In genomic region chr3:60320213-60320936, GRCm38 (mm10) we compare ENCODE assay signal across 8 mouse cellular contexts.
A peak's percentile ranks its signal among the peaks of the same experiment; 100 is the strongest.
DNase-seq lines count a peak whose midpoint lies in the region; ATAC-seq and TF ChIP-seq lines count a peak whose summit lies in the region.
"Had no signal": no experiment of that assay in that cellular context is flagged by ENCODE, and none has a peak within 500 bp of the region (broad histone marks: within the 10 kb centered on the region; RNA-seq: fewer than 3 reads in every experiment).

No protein-coding gene starts in this region.

- no peak for TF ChIP-seq EP300 in CH12.LX (IDR thresholded peaks at IDR 0.05; ENCODE audit: low read length)
- TF ChIP-seq EP300 in lung, postnatal 0 days (IDR thresholded peaks at IDR 0.05): no peak

- WGBS in lung, postnatal 0 days: 59% methylated on average over 1 of the region's 1 CpGs

- H3K79me2 ChIP-seq in CH12.LX (replicated peaks; ENCODE audit: control insufficient read depth, extremely low read depth, insufficient read depth, poor library complexity, severe bottlenecking): no peaks in the 10 kb centered on the region

- H3K36me3 ChIP-seq in CH12.LX (replicated peaks in 1 of 2; ENCODE audit: control insufficient read depth in 1 of 2, insufficient read depth in 1 of 2, low read length in 1 of 2): no peaks in the 10 kb centered on the region
- no peaks in the 10 kb centered on the region for H3K36me3 ChIP-seq in lung, postnatal 0 days (ENCODE audit: insufficient read depth, low read length)
- H3K36me3 ChIP-seq: limb, embryonic 15.5 days had no signal

- TF ChIP-seq RAD21 in CH12.LX (IDR thresholded peaks at IDR 0.05; ENCODE audit: low read depth, low read length): peak; percentile 72

- H3K27me3 ChIP-seq in CH12.LX (replicated peaks): no peaks in the 10 kb centered on the region
- no peaks in the 10 kb centered on the region for H3K27me3 ChIP-seq in lung, postnatal 0 days (replicated peaks; ENCODE audit: insufficient read depth, low read length)
- H3K27me3 ChIP-seq: limb, embryonic 15.5 days had no signal

- no peak overlapping the region for H3K4me3 ChIP-seq in CH12.LX (replicated peaks in 1 of 3; ENCODE audit: low read depth in 2 of 3, low read length in 2 of 3, poor library complexity in 1 of 3)
- H3K4me3 ChIP-seq in lung, postnatal 0 days (ENCODE audit: low read depth, low read length): no peak overlapping the region
- H3K4me3 ChIP-seq: limb, embryonic 15.5 days had no signal

- dilution Hi-C loops in CH12.LX (cut with MboI; ENCODE audit: extremely low pct_ligation_motif_present, extremely low pct_unique_long_range_greater_than_20kb, low sequenced_read_pairs): no loop called here

- peak; percentile 32 for ATAC-seq in lung, postnatal 0 days

- no peak overlapping the region for H3K9ac ChIP-seq in CH12.LX (ENCODE audit: insufficient read depth, low read depth)
- no peak overlapping the region for H3K9ac ChIP-seq in lung, postnatal 0 days (replicated peaks; ENCODE audit: low read depth)
- H3K9ac ChIP-seq: limb, embryonic 15.5 days had no signal

- no peak overlapping the region for H3K27ac ChIP-seq in CH12.LX (ENCODE audit: insufficient read depth, low read depth)
- H3K27ac ChIP-seq in lung, postnatal 0 days (ENCODE audit: low read length): no peak overlapping the region
- H3K27ac ChIP-seq: limb, embryonic 15.5 days had no signal

- peak; percentile 6 to 77; a peak in 2 of 4 replicates for TF ChIP-seq CTCF in CH12.LX (conservative IDR thresholded peaks at IDR 0.05 in 1 of 2, IDR thresholded peaks at IDR 0.05 in 1 of 2; ENCODE audit: low read depth in 2 of 2, low read length in 2 of 2)
- TF ChIP-seq CTCF in lung, postnatal 0 days (IDR thresholded peaks at IDR 0.05): peak; percentile 42

- in situ Hi-C loops in CH12.LX (cut with MboI; ENCODE audit: low pct_ligation_motif_present, low pct_unique_long_range_greater_than_20kb, low sequenced_read_pairs): no loop called here

- no peak for TF ChIP-seq POLR2A in CH12.LX (IDR thresholded peaks at IDR 0.05; ENCODE audit: low read depth, low read length)

- DNase-seq in CH12.LX (ENCODE audit: extremely low read depth): peak; percentile 43
- peak; percentile 16 for DNase-seq in c-Kit-positive CD71-negative TER-119-negative erythroid progenitor cells, embryonic 14.5 days (ENCODE audit: low read depth)
- peak; percentile 22 for DNase-seq in lung, postnatal 0 days (ENCODE audit: low spot score)
- peak; percentile 30 to 63 for DNase-seq in spleen, postnatal 4 days (ENCODE audit: low spot score in 2 of 2)
- no peak for DNase-seq in urinary bladder, adult 18-20 months (ENCODE audit: low spot score in 2 of 2)
- DNase-seq in embryo, embryonic 9.5 days (ENCODE audit: extremely low spot score): no peak
- no peak for DNase-seq in kidney, adult 11 months

- no peaks in the 10 kb centered on the region for H3K9me3 ChIP-seq in CH12.LX (replicated peaks; ENCODE audit: low read length)
- H3K9me3 ChIP-seq in lung, postnatal 0 days (ENCODE audit: low read length): no peaks in the 10 kb centered on the region
- H3K9me3 ChIP-seq: limb, embryonic 15.5 days had no signal

- H3K4me2 ChIP-seq in CH12.LX (ENCODE audit: insufficient read depth, low read depth, poor library complexity, severe bottlenecking): no peak overlapping the region
- H3K4me2 ChIP-seq in lung, postnatal 0 days (replicated peaks; ENCODE audit: low read depth, low read length): no peak overlapping the region
- H3K4me2 ChIP-seq: limb, embryonic 15.5 days had no signal

- H3K4me1 ChIP-seq in CH12.LX (ENCODE audit: control insufficient read depth in 1 of 2, insufficient read depth in 2 of 2): peaks cover 3 to 10% of the 10 kb centered on the region in 2 experiments; a peak in 3 of 4 replicates
- no peaks in the 10 kb centered on the region for H3K4me1 ChIP-seq in lung, postnatal 0 days (ENCODE audit: insufficient read depth, low read depth, low read length)
- H3K4me1 ChIP-seq: limb, embryonic 15.5 days had no signal

TF ChIP-seq in CH12.LX, 34 proteins besides CTCF, POLR2A, EP300 and RAD21:
- no peak for TF ChIP-seq PAX5 (IDR thresholded peaks at IDR 0.05; ENCODE audit: low read length)
- TF ChIP-seq MXI1 (IDR thresholded peaks at IDR 0.05; ENCODE audit: low read depth, low read length): no peak
- no peak for TF ChIP-seq NELFE (IDR thresholded peaks at IDR 0.05; ENCODE audit: low read depth, low read length)
- TF ChIP-seq CHD2 (IDR thresholded peaks at IDR 0.05; ENCODE audit: low read length): no peak
- no peak for TF ChIP-seq ETS1 (conservative IDR thresholded peaks at IDR 0.05; ENCODE audit: low read depth, low read length)
- no peak for TF ChIP-seq RCOR1 (conservative IDR thresholded peaks at IDR 0.05; ENCODE audit: low read depth, low read length)
- no peak for TF ChIP-seq JUND (conservative IDR thresholded peaks at IDR 0.05; ENCODE audit: low read depth, low read length)
- TF ChIP-seq KAT2A (IDR thresholded peaks at IDR 0.05; ENCODE audit: insufficient replicate concordance, low read length): no peak
- TF ChIP-seq MAX (IDR thresholded peaks at IDR 0.05; ENCODE audit: low read length): no peak
- no peak for TF ChIP-seq POLR2AphosphoS2 (IDR thresholded peaks at IDR 0.05; ENCODE audit: low read depth, low read length)
- no peak for TF ChIP-seq NRF1 (IDR thresholded peaks at IDR 0.05; ENCODE audit: low read depth, low read length)
- no peak for TF ChIP-seq ZMIZ1 (IDR thresholded peaks at IDR 0.05; ENCODE audit: low read depth, low read length)
- no peak for TF ChIP-seq TCF12 (IDR thresholded peaks at IDR 0.05; ENCODE audit: low read depth, low read length)
- no peak for TF ChIP-seq USF2 (conservative IDR thresholded peaks at IDR 0.05; ENCODE audit: low read depth, low read length)
- TF ChIP-seq ELF1 (IDR thresholded peaks at IDR 0.05; ENCODE audit: low read depth, low read length): peak; percentile 56
- no peak for TF ChIP-seq E2F4 (IDR thresholded peaks at IDR 0.05; ENCODE audit: insufficient replicate concordance, low read depth, low read length)
- TF ChIP-seq ZC3H11A (IDR thresholded peaks at IDR 0.05; ENCODE audit: low read depth, low read length): 0 out of 2 replicates have a peak, but pooled peaks have one; percentile 18
- no peak; the same call in 1 of the 2 replicates for TF ChIP-seq MEF2A (IDR thresholded peaks at IDR 0.05; ENCODE audit: borderline replicate concordance, low read depth, low read length)
- 0 out of 2 replicates have a peak, but pooled peaks have one; percentile 22 for TF ChIP-seq IRF4 (IDR thresholded peaks at IDR 0.05; ENCODE audit: low read depth, low read length)
- TF ChIP-seq SIN3A (IDR thresholded peaks at IDR 0.05; ENCODE audit: low read length): no peak
- TF ChIP-seq JUN (IDR thresholded peaks at IDR 0.05; ENCODE audit: insufficient read depth, low read depth, low read length): no peak
- no peak for TF ChIP-seq MAZ (IDR thresholded peaks at IDR 0.05; ENCODE audit: low read depth, low read length)
- no peak for TF ChIP-seq ZNF384 (IDR thresholded peaks at IDR 0.05; ENCODE audit: low read depth, low read length)
- no peak for TF ChIP-seq CHD1 (IDR thresholded peaks at IDR 0.05; ENCODE audit: low read depth, low read length)
- TF ChIP-seq SMC3 (IDR thresholded peaks at IDR 0.05; ENCODE audit: low read depth, low read length): peak; percentile 90
- no peak for TF ChIP-seq MAFK (IDR thresholded peaks at IDR 0.05; ENCODE audit: insufficient replicate concordance, low read length)
- TF ChIP-seq GABPA (IDR thresholded peaks at IDR 0.05; ENCODE audit: insufficient replicate concordance, low read depth, low read length): no peak
- TF ChIP-seq HCFC1 (IDR thresholded peaks at IDR 0.05; ENCODE audit: low read depth, low read length): no peak; the same call in 1 of the 2 replicates

Comparison
In these comparisons a context has a peak if more than half of its experiments do, and no peak if none do; other contexts are left out.
1. DNase-seq: peak in CH12.LX (single experiment), c-Kit-positive CD71-negative TER-119-negative erythroid progenitor cells, embryonic 14.5 days (single experiment), lung, postnatal 0 days (single experiment) and spleen, postnatal 4 days (2 of 2); none in urinary bladder, adult 18-20 months (0 of 2), embryo, embryonic 9.5 days (single experiment) and kidney, adult 11 months (single experiment).